Mouse (Mus musculus) kidney, postnatal 25 days (tissue): ENCODE data around the gene Tsga13.

Source experiments
- DNase-seq, 2 experiments: peaks; one replicate each; pipeline ENCODE4 v3.0.0; 2021; ENCODE audit warnings: mixed read lengths in 2 of 2

Tsga13 gene

DNA sequence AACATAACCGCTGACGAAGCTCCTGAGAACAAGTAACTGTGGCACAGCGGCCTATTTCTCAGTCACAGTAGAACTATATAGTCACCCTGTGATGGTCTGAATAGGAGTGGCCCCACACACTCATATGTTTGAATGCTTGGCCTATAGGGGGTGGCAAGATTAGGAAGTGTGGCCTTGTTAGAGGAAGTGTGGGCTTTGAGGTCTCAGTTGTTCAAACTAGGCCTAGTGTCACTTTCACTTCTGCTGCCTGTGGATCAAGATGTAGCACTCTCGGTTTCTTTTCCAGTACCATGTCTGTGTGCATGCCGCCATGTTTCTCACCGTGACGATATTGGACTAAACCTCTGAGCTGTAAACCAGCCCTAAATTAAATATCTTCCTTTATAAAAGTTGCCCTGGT lies 59.4 kb downstream of the Tsga13 start:
- no peak for DNase-seq

DNA sequence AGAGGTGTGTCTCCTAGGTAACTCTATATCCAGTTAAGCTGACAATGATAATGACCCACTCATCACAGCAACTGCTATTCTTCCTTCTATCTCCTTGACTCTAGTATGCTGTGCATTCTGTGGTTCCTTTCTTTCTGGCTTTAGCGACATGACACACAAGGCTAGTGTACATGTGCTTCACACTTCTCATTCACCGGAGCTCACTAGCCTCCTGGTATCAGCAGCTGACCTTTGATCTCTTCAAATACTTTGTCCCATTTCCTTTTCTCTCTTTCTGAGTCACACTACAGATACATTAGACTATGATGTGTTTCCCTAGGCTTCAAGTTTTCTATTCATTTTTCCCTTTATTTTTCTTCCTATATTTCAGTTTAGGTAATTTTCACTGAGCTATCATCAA lies 60.2 kb downstream of the Tsga13 start:
- DNase-seq = no peak

DNA sequence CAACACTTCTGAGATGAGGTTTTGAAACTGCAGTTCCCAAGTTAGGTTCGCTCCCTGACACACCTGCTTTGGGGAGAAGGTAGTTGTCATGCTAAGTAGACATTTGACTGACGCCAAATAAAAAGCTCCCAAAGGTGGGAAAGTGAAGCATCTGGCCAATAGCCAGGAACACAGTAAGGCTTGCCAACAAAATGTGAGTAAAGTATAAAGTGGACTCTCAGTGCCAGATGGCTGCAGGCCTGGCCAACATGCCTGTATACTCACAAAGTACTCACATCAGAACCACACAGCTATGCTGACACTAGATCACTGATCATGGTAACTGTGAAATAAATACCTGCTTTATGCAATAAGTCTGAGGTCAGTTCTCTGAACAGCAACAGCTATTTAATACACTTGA lies 65.6 kb downstream of the Tsga13 start:
- peak in 1 of 2 experiments; percentile 3 for DNase-seq
